Mouse (Mus musculus) embryo, embryonic 10.5 days (tissue): ENCODE measurements around the gene Olfr104-ps.

Experiments
- DNase-seq: peaks from one replicate; pipeline ENCODE4 v3.0.0-alpha.2; 2015; ENCODE audit warnings: low spot score

The Olfr104-ps gene

GRCm38 (mm10) chr17:37359282-37359681 is at the start of gene Olfr104-ps:
Olfr104-ps (plus strand) TSS chr17:37359582.
- no peak for DNase-seq

GRCm38 (mm10) chr17:37310146-37310699 is 49.2 kb upstream of the Olfr104-ps start:
- no peak for DNase-seq

- no peak for DNase-seq
Measured at GRCm38 (mm10) chr17:37316954-37317353, 42.4 kb upstream of the Olfr104-ps start, which contains the start of gene Olfr102. Olfr102 (minus strand) TSS chr17:37317054.

- DNase-seq: no peak
Measured at GRCm38 (mm10) chr17:37339598-37339997, 19.8 kb upstream of the Olfr104-ps start, which contains the start of gene Olfr103. Olfr103 (minus strand) TSS chr17:37339698.

- DNase-seq: no peak
Measured at GRCm38 (mm10) chr17:37378733-37379132, 19.4 kb downstream of the Olfr104-ps start, which contains the start of gene Olfr105-ps. Olfr105-ps (plus strand) TSS chr17:37379033.

GRCm38 (mm10) chr17:37390093-37390492 is 30.7 kb downstream of the Olfr104-ps start, which contains the start of gene Olfr106-ps:
Olfr106-ps (plus strand) TSS chr17:37390393.
- DNase-seq: no peak

- no peak for DNase-seq
Measured at GRCm38 (mm10) chr17:37398926-37399325, 39.5 kb downstream of the Olfr104-ps start, which contains the start of gene Olfr107. Olfr107 (plus strand) TSS chr17:37399226.

- DNase-seq: no peak
Measured at GRCm38 (mm10) chr17:37413380-37413779, 54.0 kb downstream of the Olfr104-ps start.
